Mouse (Mus musculus): ENCODE data around the gene Thap3.
"Not testable (repeated sequence)": the region's sequence is repeated elsewhere in the genome, so short reads cannot be mapped to it uniquely, and the experiment has no call there.

DNA sequence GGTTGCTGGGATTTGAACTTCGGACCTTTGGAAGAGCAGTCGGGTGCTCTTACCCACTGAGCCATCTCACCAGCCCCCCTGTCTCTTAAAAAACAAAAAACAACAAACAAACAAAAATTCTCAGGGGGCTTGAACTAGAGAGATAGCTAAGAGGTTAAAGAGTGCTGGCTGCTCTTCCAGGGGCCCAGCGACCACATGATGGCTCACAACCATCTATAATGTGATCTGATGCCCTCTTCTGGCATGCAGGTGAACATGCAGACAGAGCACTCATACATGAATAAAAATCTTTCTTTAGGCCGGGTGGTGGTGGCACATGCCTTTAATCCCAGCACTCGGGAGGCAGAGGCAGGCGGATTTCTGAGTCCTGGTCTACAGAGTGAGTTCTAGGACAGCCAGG, 47.7 kb upstream of the Thap3 start:
- not testable (repeated sequence) for TF ChIP-seq CTCF (IDR thresholded peaks at IDR 0.05; ENCODE audit: control insufficient read depth, insufficient read depth, low read length); POLR2A (IDR thresholded peaks at IDR 0.05; ENCODE audit: borderline replicate concordance, control insufficient read depth, low read depth, low read length)
